Mouse (Mus musculus): ENCODE measurements around the gene Pitpnc1.

DNA sequence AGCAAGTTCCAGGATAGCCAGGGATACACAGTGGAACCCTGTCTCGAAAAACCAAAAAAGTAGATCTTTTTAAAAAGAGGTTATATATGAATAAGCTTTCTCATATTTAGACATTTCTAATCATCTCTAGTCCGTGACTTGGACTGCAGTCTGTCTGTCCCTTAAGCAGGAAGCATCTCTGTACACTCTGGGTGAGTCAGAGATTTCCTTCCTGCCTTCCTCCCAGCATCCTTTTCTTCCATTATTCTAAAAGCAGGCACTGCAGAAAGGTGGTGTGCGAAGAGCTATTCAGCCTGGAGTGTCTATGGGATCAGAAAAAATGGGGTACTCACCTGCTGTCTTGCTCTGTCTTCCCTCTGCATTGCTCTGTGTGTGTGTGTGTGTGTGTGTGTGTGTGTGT is 100.0 kb downstream of the Pitpnc1 start:
- TF ChIP-seq CTCF (IDR thresholded peaks at IDR 0.05; ENCODE audit: insufficient read depth, low read depth, low read length), result no peak
- TF ChIP-seq POLR2A (IDR thresholded peaks at IDR 0.05; ENCODE audit: insufficient read depth, low read depth, low read length), result no peak
